Comparison of ENCODE assay signal across 10 mouse cellular contexts in genomic region chr6:49904001-49904400, GRCm38 (mm10).
DNase-seq lines count a peak whose midpoint lies in the region; ATAC-seq and TF ChIP-seq lines count a peak whose summit lies in the region.
"Had no signal": no experiment of that assay in that cellular context is flagged by ENCODE, and none has a peak within 500 bp of the region (broad histone marks: within the 10 kb centered on the region; RNA-seq: fewer than 3 reads in every experiment).

No protein-coding gene starts in this region.

- no peak overlapping the region for H3K4me3 ChIP-seq in kidney, postnatal 0 days (replicated peaks; ENCODE audit: low read depth, low read length)
- no peak overlapping the region for H3K4me3 ChIP-seq in forebrain, embryonic 14.5 days (ENCODE audit: low read depth, low read length)
- no peak overlapping the region for H3K4me3 ChIP-seq in limb, embryonic 15.5 days
- no peak overlapping the region for H3K4me3 ChIP-seq in liver, embryonic 11.5 days (ENCODE audit: low read depth, low read length)
- H3K4me3 ChIP-seq in heart, embryonic 11.5 days (ENCODE audit: low read depth, low read length) = no peak overlapping the region
- H3K4me3 ChIP-seq: lung, embryonic 15.5 days had no signal

- H3K9me3 ChIP-seq in kidney, postnatal 0 days (replicated peaks; ENCODE audit: low read length) = no peaks in the 10 kb centered on the region
- no peaks in the 10 kb centered on the region for H3K9me3 ChIP-seq in forebrain, embryonic 14.5 days (replicated peaks; ENCODE audit: control insufficient read depth, low read length)
- no peaks in the 10 kb centered on the region for H3K9me3 ChIP-seq in limb, embryonic 15.5 days
- H3K9me3 ChIP-seq in liver, embryonic 11.5 days (ENCODE audit: control insufficient read depth, low read length) = no peaks in the 10 kb centered on the region
- H3K9me3 ChIP-seq in heart, embryonic 11.5 days (replicated peaks; ENCODE audit: control insufficient read depth, low read length) = no peaks in the 10 kb centered on the region
- H3K9me3 ChIP-seq: lung, embryonic 15.5 days had no signal

- no peaks in the 10 kb centered on the region for H3K27me3 ChIP-seq in kidney, postnatal 0 days (ENCODE audit: insufficient read depth, low read length)
- H3K27me3 ChIP-seq in forebrain, embryonic 14.5 days (replicated peaks; ENCODE audit: control insufficient read depth, insufficient read depth, low read length) = no peaks in the 10 kb centered on the region
- no peaks in the 10 kb centered on the region for H3K27me3 ChIP-seq in limb, embryonic 15.5 days
- no peaks in the 10 kb centered on the region for H3K27me3 ChIP-seq in liver, embryonic 11.5 days (replicated peaks; ENCODE audit: control insufficient read depth, insufficient read depth, low read length)
- H3K27me3 ChIP-seq in heart, embryonic 11.5 days (ENCODE audit: control insufficient read depth, insufficient read depth, low read length) = no peaks in the 10 kb centered on the region
- H3K27me3 ChIP-seq: lung, embryonic 15.5 days had no signal

- no peak for ATAC-seq in kidney, postnatal 0 days (replicated peaks; ENCODE audit: low FRiP score, low read depth)
- ATAC-seq in forebrain, embryonic 14.5 days = peak; percentile 67
- ATAC-seq in limb, embryonic 15.5 days (ENCODE audit: insufficient number of reproducible peaks, low FRiP score, low TSS enrichment, low read depth) = peak; percentile 67
- ATAC-seq in liver, embryonic 11.5 days (replicated peaks; ENCODE audit: low FRiP score) = no peak
- ATAC-seq in heart, embryonic 11.5 days (replicated peaks; ENCODE audit: insufficient number of reproducible peaks, low FRiP score, low TSS enrichment) = no peak

- H3K9ac ChIP-seq in kidney, postnatal 0 days (ENCODE audit: low read depth, low read length) = no peak overlapping the region
- no peak overlapping the region for H3K9ac ChIP-seq in forebrain, embryonic 14.5 days (ENCODE audit: low read length)
- H3K9ac ChIP-seq in limb, embryonic 15.5 days = no peak overlapping the region
- no peak overlapping the region for H3K9ac ChIP-seq in liver, embryonic 11.5 days (ENCODE audit: low read depth, low read length)
- no peak overlapping the region for H3K9ac ChIP-seq in heart, embryonic 11.5 days (ENCODE audit: low read depth, low read length)
- H3K9ac ChIP-seq: lung, embryonic 15.5 days had no signal

- WGBS in kidney, postnatal 0 days = 37% methylated on average over 6 of the region's 6 CpGs
- WGBS in forebrain, embryonic 14.5 days = 48% methylated on average over 6 of the region's 6 CpGs
- 31% methylated on average over 6 of the region's 6 CpGs for WGBS in limb, embryonic 15.5 days
- WGBS in liver, embryonic 11.5 days = 77% methylated on average over 6 of the region's 6 CpGs
- 72% methylated on average over 6 of the region's 6 CpGs for WGBS in heart, embryonic 11.5 days (ENCODE audit: insufficient replicate concordance)

- no peaks in the 10 kb centered on the region for H3K4me1 ChIP-seq in kidney, postnatal 0 days (replicated peaks; ENCODE audit: insufficient read depth, low read length)
- H3K4me1 ChIP-seq in forebrain, embryonic 14.5 days (ENCODE audit: control insufficient read depth, insufficient read depth, low read length) = no peaks in the 10 kb centered on the region
- H3K4me1 ChIP-seq in limb, embryonic 15.5 days = no peaks in the 10 kb centered on the region; the same call in 1 of the 2 replicates
- no peaks in the 10 kb centered on the region for H3K4me1 ChIP-seq in liver, embryonic 11.5 days (replicated peaks; ENCODE audit: control insufficient read depth, insufficient read depth, low read length)
- no peaks in the 10 kb centered on the region for H3K4me1 ChIP-seq in heart, embryonic 11.5 days (ENCODE audit: control insufficient read depth, insufficient read depth, low read length)
- H3K4me1 ChIP-seq: lung, embryonic 15.5 days had no signal

- DNase-seq in kidney, postnatal 0 days (ENCODE audit: low spot score) = peak; percentile 75
- DNase-seq in kidney, adult 8-10 months = no peak
- peak; percentile 39 for DNase-seq in embryo, embryonic 10 days (ENCODE audit: low spot score)
- peak; percentile 77 for DNase-seq in forebrain, embryonic 14.5 days (ENCODE audit: low spot score)
- no peak for DNase-seq in liver, embryonic 11.5 days (ENCODE audit: low spot score)
- no peak for DNase-seq in urinary bladder, postnatal 14 days (ENCODE audit: low spot score)
- DNase-seq: adrenal gland, postnatal 25 days had no signal

- no peaks in the 10 kb centered on the region for H3K36me3 ChIP-seq in kidney, postnatal 0 days (ENCODE audit: insufficient read depth, low read length)
- no peaks in the 10 kb centered on the region for H3K36me3 ChIP-seq in forebrain, embryonic 14.5 days (ENCODE audit: control insufficient read depth, insufficient read depth, low read length)
- no peaks in the 10 kb centered on the region for H3K36me3 ChIP-seq in limb, embryonic 15.5 days
- H3K36me3 ChIP-seq in liver, embryonic 11.5 days (ENCODE audit: control insufficient read depth, insufficient read depth, low read length) = no peaks in the 10 kb centered on the region
- H3K36me3 ChIP-seq in heart, embryonic 11.5 days (ENCODE audit: control insufficient read depth, insufficient read depth, low read length) = no peaks in the 10 kb centered on the region
- H3K36me3 ChIP-seq: lung, embryonic 15.5 days had no signal

- TF ChIP-seq CTCF in kidney, postnatal 0 days (IDR thresholded peaks at IDR 0.05; ENCODE audit: low read depth) = no peak

- H3K27ac ChIP-seq in kidney, postnatal 0 days = no peak overlapping the region
- H3K27ac ChIP-seq in forebrain, embryonic 14.5 days (ENCODE audit: low read depth, low read length) = no peak overlapping the region; the same call in 1 of the 2 replicates
- H3K27ac ChIP-seq in limb, embryonic 15.5 days = no peak overlapping the region
- no peak overlapping the region for H3K27ac ChIP-seq in liver, embryonic 11.5 days (ENCODE audit: low read depth, low read length)
- no peak overlapping the region for H3K27ac ChIP-seq in heart, embryonic 11.5 days (ENCODE audit: low read depth, low read length)
- H3K27ac ChIP-seq: lung, embryonic 15.5 days had no signal

- H3K4me2 ChIP-seq in kidney, postnatal 0 days (ENCODE audit: low read length) = no peak overlapping the region
- no peak overlapping the region for H3K4me2 ChIP-seq in forebrain, embryonic 14.5 days (ENCODE audit: low read length)
- no peak overlapping the region for H3K4me2 ChIP-seq in limb, embryonic 15.5 days
- H3K4me2 ChIP-seq in liver, embryonic 11.5 days = no peak overlapping the region
- H3K4me2 ChIP-seq in heart, embryonic 11.5 days = no peak overlapping the region
- H3K4me2 ChIP-seq: lung, embryonic 15.5 days had no signal

Comparison
In these comparisons a context has a peak if more than half of its experiments do, and no peak if none do; other contexts are left out.
1. DNase-seq: peak in kidney, postnatal 0 days (single experiment), embryo, embryonic 10 days (single experiment) and forebrain, embryonic 14.5 days (single experiment); none in kidney, adult 8-10 months (0 of 2), liver, embryonic 11.5 days (single experiment) and urinary bladder, postnatal 14 days (single experiment).
2. ATAC-seq: peak in forebrain, embryonic 14.5 days (single experiment) and limb, embryonic 15.5 days (single experiment); none in kidney, postnatal 0 days (single experiment), liver, embryonic 11.5 days (single experiment) and heart, embryonic 11.5 days (single experiment).